Mouse (Mus musculus) thymus, postnatal 25 days (tissue): ENCODE measurements at regions not wholly inside any gene's neighbourhood (a gene's known extent, or its start where the extent isn't known, plus 50 kb on each side); places are given as distances from the start of the nearest gene placed in this dataset.

Experiments
- DNase-seq: peaks from one replicate; pipeline ENCODE4 v3.0.0; 2022

GRCm38 (mm10) chr17:64915025-64915424 lies 79.2 kb upstream of the 4930583I09Rik start:
- no peak for DNase-seq

GRCm38 (mm10) chr17:64914302-64914701 lies 78.4 kb upstream of the 4930583I09Rik start:
- no peak for DNase-seq

GRCm38 (mm10) chr17:64908671-64909070 lies 72.8 kb upstream of the 4930583I09Rik start:
- no peak for DNase-seq

GRCm38 (mm10) chr17:64901721-64902623 lies 66.1 kb upstream of the 4930583I09Rik start:
- no peak for DNase-seq

GRCm38 (mm10) chr17:64897473-64897872 lies 61.6 kb upstream of the 4930583I09Rik start:
- no peak for DNase-seq

GRCm38 (mm10) chr17:64895886-64896285 lies 60.0 kb upstream of the 4930583I09Rik start:
- DNase-seq = no peak

- DNase-seq = no peak
Observed at GRCm38 (mm10) chr17:64895466-64895865, 59.6 kb upstream of the 4930583I09Rik start.

- DNase-seq = no peak
Observed at GRCm38 (mm10) chr17:64893182-64893902, 57.5 kb upstream of the 4930583I09Rik start.
